Mouse (Mus musculus) frontal cortex, adult (tissue): Measurements from ENCODE around the gene Zfp207.
"Not testable (repeated sequence)": the region's sequence is repeated elsewhere in the genome, so short reads cannot be mapped to it uniquely, and the experiment has no call there.

Source experiments
- ATAC-seq: cut with Nextera tagmentation; 2 replicates; pipeline ENCODE4 v1.9.2; 2017; ENCODE audit warnings: mild to moderate bottlenecking, moderate library complexity, mixed read lengths; ENCODE audit not compliant: low TSS enrichment

The Zfp207 gene

GRCm38 (mm10) chr11:80383019-80383625 is at the start of gene Zfp207:
TSS of gene Zfp207 (plus strand) at chr11:80383279.
- peak; percentile 93 for ATAC-seq

- ATAC-seq: no peak
Observed at GRCm38 (mm10) chr11:80335609-80336350, 47.3 kb upstream of the Zfp207 start.

DNA sequence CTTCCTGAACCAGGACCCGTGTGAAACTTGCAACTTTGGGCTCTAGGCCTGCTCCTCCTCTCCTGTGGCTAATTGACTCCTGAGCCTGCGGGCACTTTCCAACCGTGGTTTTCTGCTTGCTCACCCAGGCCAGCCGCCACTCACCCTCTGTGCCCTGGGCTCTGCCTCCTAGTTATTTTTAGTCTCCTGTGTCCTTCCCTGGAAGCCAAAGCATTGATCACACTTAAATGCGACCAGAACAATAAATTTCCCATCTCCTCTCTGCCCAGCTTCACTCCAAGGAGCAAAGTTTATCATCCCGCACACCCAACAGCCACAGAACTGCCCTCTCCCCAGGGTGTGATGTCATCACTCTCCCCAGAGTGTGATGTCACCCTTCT is 46.7 kb upstream of the Zfp207 start:
- ATAC-seq: no peak

- ATAC-seq: no peak
Observed at GRCm38 (mm10) chr11:80342482-80342881, 40.6 kb upstream of the Zfp207 start.

DNA sequence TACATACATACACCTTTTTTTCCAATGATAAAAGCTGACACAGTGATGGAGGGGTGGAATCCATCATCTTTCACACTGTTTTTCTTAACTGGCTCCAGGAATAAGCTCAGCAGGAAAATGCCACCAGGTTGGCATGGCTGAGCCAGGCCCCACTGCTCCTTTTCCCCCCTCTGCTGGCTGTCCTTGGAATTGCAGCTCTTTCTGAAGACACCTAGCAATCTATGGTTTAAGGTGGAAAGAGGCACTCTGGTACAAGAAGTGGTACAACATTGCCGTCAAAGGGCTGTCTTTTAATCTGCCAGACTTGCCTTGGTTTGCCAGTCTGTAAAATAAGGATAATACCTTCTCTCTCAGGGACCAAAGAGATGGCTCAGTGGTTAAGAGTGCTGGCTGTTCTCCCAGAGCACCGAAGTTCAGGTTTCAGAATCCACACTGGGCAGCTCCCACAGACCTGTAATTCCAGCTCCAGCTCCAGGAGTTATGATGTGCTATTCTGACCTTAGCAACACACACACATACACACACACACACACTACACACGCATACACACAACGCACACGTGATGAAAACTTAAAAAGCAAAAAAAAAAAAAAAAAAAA is 31.1 kb upstream of the Zfp207 start:
- ATAC-seq: peak; percentile 85

DNA sequence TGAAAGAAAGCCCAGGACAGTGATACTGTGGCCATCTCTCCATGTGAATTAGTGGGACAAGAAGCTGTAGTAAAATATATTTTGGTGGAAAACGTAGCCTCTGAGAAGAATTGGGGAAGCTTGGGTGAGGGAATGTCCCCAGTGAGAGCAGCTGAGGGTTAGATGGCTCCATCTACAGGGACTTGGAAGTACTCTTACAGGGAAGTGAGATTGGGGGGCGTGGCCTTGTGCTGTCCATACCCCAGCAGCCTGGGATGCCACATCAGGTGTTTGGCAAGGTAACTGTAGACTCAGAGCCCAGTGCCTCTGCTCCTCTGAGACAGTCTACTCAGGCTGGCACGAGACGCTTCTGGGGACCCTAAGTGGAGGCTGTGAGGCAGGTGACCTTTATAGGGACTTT is 28.2 kb upstream of the Zfp207 start:
- no peak for ATAC-seq

GRCm38 (mm10) chr11:80368949-80369348 is 14.1 kb upstream of the Zfp207 start:
- no peak for ATAC-seq

DNA sequence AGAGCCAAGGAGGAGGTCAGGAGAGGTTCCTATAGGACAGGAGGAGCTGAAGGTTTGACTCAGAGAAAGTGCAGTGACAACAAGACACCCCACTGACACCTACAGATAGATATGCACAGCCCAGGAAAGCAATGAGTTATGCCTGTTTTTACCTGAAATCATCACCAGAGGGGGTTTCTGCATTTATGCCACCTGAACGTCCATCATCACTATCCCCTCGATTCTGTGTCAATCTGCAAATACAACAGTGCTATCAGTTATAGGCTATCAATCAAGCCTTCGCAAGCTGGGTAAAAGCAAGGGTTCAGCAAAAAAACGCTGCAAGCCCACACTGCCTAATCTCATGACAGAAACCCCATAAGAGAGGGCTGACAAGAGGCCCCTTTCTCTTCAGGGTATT is 6.4 kb upstream of the Zfp207 start:
- ATAC-seq: no peak

DNA sequence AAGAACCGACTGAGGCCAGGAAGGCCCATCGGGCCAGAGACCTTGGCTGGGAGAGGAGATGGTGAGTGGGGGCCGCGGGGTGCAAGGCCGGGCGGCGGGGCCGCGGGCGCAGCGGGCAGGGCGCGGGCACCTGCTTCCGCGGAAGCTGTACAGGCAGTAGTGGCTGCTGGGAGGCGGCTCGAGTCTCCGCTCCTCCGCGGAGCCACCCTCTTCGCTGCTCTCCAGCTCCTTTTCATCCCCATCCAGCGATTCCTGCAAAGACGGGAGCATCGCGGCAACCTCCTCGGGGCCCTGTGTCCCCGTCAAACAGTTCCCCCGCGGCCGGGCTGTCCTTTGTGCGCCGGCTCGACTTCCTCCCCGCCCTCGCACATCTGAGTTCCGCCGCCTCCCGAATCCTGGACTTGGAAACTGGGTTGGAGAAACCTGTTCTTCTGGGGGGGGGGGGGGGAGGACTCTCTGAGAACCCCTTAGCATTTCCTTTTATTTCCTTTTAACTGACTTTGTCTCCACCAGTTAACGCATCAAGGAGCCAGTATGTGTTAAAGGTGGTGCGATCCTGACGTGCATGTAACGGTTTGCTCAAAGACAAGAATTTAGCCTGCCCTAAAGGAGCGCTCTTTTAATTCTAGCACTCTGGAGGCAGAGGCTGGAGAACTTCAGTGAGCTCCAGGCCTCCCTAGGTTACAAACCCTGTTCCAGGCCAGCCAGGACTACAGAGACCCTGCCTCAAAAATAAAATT is 5.2 kb upstream of the Zfp207 start, which contains the start of gene 5730455P16Rik:
5730455P16Rik (minus strand) TSS at position 323 of the 740 bp plus-strand sequence.
- peak; percentile 93 for ATAC-seq

DNA sequence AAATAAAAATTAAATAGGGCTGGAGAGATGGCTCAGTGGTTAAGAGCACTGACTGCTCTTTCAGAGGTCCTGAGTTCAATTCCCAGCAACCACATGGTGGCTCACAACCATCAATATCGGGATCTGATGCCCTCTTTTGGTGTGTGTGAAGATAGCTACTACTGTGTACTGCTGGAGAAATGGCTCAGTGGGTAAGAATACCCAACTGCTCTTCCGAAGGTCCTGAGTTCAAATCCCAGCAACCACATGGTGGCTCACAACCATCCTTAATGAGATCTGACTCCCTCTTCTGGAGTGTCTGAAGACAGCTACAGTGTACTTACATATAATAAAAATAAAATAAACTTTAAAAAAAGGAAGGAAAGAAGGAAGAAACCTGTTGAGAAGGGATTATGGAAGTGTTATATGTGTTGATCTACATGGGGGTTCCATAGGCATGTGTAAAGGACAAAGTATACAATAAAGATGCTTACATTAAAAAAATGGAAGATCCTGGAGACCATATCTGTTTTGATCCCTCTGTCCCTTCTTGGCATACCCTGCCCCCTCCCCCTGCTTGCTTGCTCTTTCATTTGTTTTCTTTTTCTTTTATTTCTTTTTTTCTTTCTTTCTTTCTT is 4.5 kb upstream of the Zfp207 start:
- ATAC-seq: not testable (repeated sequence)

DNA sequence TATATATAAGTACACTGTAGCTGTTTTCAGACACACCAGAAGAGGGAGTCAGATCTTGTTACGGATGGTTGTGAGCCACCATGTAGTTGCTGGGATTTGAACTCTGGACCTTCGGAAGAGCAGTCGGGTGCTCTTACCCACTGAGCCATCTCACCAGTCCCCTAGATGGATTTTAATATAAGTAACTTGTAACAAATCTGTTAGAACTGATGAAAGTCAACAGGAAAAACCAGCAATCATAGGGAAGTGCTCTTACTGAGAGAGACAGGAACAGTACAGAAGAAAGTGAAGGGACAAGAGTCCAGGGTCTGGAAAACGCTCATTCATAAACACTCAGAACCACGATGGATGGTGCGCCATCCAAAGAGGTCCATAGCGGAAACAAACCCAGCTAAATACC is 3.9 kb upstream of the Zfp207 start:
- not testable (repeated sequence) for ATAC-seq

DNA sequence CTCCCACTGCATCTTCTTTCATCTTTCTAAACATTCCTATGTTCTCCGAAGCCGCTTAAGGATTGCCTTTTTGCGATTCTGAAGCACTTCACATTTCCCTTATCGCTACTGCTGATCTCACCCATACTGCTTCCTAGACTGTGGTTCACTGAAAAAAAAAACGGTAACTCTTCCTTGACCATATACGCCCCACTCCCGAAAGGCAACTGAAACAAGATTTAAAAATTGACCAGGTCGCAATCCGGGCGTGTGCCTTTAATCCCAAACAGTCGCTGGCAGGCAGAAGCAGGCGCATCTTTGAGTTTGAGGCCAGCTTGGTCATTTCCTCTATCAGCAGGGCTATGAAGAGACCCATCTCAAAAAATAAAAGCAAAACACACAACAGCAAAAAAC is 457 bp upstream of the Zfp207 start:
- 0 out of 2 replicates have a peak, but pooled peaks have one; percentile 15 for ATAC-seq

- 0 out of 2 replicates have a peak, but pooled peaks have one; percentile 6 for ATAC-seq
Observed at GRCm38 (mm10) chr11:80383626-80384046, 557 bp downstream of the Zfp207 start.

GRCm38 (mm10) chr11:80384461-80384860 is 1.4 kb downstream of the Zfp207 start:
- ATAC-seq: no peak

DNA sequence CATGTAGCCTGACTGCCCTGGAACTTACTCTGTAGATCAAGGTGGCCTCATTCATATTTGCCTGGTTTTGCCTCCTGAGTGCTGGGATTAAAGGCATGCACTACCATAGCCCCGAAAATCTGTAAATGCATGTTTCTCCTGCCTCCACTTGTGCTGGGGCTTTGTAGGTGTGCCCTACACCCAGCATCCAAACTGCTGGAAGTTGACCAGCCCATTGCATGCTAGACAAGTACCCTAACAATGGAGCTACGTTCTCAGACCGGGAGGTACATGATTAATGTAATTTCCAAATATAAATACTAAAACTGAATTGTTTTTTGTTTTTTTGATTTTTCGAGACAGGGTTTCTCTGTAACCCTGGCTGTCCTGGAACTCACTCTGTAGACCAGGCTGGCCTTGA is 2.0 kb downstream of the Zfp207 start:
- ATAC-seq: no peak

DNA sequence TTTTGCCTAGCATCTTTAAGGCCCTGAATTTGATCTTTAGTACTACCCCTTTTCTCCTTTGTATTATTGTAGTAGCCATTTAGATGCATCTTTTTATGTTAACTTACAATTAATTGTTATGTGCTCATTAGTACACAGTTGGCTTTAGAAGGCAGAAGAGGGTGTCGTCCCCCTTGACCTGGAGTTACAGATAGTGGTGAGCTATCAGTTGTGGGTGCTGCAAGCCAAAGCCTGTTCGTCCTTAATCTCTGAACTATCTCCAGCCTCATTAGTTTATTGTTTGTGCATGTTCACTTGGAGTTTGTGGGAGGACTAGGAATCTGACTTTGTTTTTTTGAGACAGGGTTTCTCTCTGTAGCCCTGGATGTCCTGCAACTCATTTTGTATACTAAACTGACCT is 3.7 kb downstream of the Zfp207 start:
- ATAC-seq: no peak

- no peak for ATAC-seq
Observed at GRCm38 (mm10) chr11:80389885-80390284, 6.8 kb downstream of the Zfp207 start.

- no peak for ATAC-seq
Observed at GRCm38 (mm10) chr11:80391407-80392120, 8.5 kb downstream of the Zfp207 start.

DNA sequence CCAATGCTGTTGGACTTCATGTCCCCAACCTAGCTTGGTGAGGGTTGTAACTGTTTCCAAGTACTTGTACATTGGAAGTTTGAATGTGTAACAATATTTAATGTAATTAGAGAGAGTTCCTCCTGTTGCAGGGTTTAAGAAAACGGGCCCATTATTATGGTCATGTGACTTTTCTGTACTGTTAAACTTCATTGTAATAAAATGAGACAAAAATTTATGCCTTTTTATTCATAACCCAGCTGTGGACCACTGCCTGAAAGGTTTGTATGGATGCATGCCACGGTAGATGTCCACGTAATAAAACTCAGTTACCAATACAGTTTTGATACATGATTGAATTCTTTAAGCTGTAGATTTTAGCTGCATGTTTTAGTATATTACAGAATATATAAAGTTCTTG is 12.9 kb downstream of the Zfp207 start:
- no peak for ATAC-seq

- ATAC-seq: no peak
Observed at GRCm38 (mm10) chr11:80396617-80397016, 13.5 kb downstream of the Zfp207 start.

GRCm38 (mm10) chr11:80407878-80408277 is 24.8 kb downstream of the Zfp207 start:
- not testable (repeated sequence) for ATAC-seq
